Mouse (Mus musculus): ENCODE data around the gene Mrgpra9.
"Not testable (repeated sequence)": the region's sequence is repeated elsewhere in the genome, so short reads cannot be mapped to it uniquely, and the experiment has no call there.

Gene Mrgpra9

DNA sequence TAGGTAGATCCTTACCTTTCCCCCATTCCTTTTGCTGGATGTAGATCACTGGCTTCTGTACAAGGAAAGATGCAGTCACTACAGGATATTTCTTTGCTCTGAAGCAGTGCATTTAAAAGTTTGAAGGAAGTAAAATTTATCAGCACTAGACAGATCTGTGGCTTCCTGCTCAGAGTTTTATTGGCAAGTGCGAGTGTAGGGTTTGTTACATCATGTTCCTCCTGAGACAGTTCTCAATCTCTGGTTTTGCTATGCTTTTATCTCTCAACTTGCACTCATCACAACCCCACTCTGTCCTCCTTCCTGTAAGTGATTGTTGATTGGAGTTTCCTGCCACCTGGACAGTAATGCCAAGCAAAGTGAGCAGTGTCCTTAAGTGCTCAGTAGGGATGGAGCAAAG is at the start of gene Mrgpra9:
Gene Mrgpra9 (minus strand): TSS at position 79 of the 400 bp plus-strand sequence.
- DNase-seq = no peak

DNA sequence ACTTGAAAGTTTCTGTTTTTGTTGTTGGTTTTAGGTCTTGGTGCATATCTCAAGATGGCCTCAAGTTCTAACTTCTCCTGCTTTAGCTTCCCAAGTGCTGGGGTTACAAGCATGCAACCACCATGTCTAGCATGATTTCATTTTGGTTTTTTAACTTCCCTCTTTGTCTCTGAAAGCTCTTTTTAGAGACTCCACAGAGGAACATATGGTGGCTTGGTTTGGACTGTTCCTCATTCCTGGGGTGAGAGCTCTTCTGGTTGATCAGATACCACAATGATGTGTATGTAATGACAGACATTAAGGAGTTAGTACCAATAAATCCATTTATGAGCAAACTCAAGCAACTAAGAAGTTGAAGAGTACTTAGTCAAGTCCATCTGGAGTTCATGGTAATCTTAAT is 47.0 kb upstream of the Mrgpra9 start:
- DNase-seq = not testable (repeated sequence)

DNA sequence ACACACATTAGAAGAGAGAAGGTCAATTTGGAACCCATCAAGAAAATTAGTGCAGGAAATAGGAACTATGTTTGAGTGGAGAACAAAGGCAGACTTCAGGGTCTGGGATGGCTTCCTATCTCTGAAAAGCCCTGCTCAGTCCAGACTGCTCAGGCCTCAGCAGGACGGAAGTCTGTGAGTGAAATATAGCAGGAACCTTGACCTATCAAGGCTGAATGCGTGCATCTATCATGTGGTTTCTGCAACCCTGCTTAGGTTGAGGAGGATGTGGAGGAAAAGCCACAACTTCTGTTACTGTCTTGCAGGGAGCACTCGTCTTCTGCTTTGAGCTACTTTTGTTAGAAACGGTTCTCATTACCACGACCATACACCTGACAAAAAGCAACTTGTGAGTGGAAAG is 18.9 kb upstream of the Mrgpra9 start:
- DNase-seq = not testable (repeated sequence)

DNA sequence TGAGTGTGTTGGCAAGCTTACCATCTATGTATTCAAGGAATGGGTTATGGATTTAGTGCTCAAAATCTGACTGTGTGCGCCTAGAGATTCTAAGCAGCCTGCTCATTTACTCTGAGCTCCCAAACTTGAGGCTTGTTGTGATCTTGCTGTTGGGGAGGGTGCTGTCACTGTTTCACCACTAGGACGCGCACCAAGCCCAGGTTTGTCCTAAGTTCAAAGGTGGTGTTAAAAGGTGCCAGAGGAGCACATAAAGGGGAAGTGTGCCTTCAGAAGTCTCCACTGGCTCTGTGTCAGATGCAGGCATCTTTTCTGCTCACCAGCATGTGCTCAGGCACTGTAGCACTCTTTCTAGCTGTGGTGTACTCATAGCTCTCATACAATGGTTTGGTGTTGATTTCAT is 8.0 kb downstream of the Mrgpra9 start:
- DNase-seq = peak; percentile 57

DNA sequence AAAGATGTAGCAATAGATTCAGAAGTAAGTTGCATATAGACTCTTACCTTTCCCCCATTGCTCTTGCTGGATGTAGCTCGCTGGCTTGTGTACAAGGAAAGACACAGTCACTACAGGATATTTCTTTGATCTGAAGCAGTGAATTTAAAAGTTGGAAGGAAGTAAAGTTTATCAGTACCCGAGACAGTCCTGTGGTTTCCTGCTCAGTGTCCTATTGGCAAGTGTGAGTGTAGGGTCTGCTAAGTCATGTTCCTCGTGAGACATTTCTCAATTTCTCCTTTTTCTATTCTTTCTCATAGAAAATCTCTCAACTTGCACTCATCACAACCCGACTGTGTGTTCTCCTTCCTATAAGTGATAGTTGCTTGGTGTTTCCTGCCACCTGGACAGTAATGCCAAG is 47.8 kb downstream of the Mrgpra9 start, which contains the start of gene Mrgpra6:
Gene Mrgpra6 (minus strand): TSS at position 91 of the 400 bp plus-strand sequence.
- DNase-seq = no peak

DNA sequence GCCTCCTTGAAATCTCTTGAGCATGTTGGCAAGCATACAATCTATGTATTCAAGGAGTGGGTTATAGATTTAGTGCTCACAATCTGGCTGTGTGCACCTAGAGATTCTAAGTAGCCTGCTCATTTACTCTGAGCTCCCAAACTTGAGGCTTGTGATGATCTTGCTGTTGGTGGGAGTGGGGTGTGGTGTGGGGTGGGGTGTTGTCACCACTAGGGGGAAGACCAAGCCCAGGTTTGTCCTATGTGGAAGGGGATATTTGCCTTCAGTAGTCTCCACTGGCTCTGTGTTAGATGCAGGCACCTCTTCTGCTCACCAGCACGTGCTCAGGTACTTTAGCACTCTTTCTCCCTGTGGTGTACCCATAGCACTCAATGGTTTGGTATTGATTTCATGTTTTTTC is 57.4 kb downstream of the Mrgpra9 start:
- DNase-seq = no peak

Measured in thymus, postnatal 25 days (tissue).